Mouse (Mus musculus) gastrocnemius, adult 18-20 months (tissue): Measurements from ENCODE around the gene Hist1h3e. TPM values are rescaled to one million over a fixed set of nuclear protein-coding genes. Genes with fewer than 3 reads are reported as not detected.
"Not testable (repeated sequence)": the region's sequence is repeated elsewhere in the genome, so short reads cannot be mapped to it uniquely, and the experiment has no call there.

Experiments
- DNase-seq: peaks from one replicate; pipeline ENCODE4 v3.0.0; 2021; ENCODE audit warnings: low spot score
- total RNA-seq, 2 experiments: library from RNA; stranded (reverse); gene quantifications; 2 replicates each; pipeline ENCODE4 v1.2.3; 2021

Gene Hist1h3e
- total RNA-seq, 2 experiments from 2014 or later = 11.6 to 12.3 TPM

DNA sequence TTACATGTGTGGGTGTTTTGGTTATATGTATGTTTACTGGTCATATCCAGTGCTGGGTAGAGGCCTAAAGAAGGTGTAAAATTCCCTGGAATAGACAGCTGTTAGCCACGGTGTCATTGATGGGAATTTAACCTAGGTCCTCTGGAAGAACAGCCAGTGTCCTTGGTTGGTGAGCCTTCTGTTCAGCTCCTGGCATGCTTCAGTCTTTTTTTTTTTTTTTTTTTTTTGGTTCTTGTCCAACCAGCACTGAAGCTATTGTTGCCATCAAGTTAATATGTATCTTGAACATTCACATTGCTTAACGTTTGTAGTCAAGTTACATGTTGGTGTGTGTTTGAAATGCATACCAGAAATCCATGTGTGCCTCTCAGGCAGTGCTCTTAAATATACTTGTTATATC, 2.3 kb upstream of the Hist1h3e start:
- no peak for DNase-seq

DNA sequence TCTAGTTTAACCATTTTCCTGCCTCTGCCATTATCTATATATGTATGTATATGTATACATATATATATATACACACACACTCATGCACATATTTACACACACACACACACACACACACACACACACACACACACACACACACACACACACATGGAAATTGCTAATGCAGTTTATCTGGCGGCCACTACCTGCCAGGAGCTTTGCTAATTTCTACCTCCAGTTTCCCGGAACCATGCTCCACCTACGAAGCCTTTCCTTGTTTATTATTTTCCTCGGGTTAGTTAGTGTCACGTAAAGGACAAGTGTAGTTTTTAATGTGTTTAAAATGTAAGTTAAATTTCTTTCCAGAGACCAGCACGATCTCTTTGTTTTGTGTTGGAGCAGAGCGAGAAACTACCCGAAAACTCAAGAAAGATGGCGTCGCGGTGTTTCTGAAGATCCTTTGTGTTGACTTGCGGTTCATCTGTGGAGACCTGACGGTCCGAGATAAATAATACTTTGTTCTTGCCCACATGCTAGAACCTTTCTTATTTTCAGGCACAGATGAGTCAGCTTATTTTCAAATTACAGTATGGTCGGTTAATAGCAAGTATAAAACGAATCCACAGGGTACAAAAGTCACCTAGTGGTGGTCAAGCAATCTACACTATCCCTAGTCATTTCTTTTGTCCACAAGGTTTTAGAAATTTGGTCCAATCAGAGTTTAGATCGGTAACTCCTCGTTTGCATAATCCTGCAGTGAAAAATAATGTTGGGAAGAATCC, 712 bp upstream of the Hist1h3e start:
- DNase-seq = peak; percentile 25

DNA sequence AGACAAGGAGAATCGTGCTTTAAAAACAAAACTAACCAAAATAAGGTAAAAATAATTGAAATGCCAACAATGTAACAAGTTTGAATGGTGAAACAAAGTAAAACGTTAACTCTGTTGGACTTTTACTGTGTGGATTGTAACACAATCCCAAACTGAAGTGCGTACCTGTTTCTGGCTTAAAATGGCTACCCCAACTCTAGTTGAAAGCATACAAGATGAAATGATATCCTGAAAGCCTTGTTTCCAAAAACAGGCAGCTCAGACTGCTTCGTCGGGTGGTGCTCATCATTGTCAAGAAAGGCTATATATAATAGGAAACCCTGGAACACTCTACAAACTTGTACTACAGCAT, 662 bp downstream of the Hist1h3e start:
- DNase-seq = not testable (repeated sequence)

DNA sequence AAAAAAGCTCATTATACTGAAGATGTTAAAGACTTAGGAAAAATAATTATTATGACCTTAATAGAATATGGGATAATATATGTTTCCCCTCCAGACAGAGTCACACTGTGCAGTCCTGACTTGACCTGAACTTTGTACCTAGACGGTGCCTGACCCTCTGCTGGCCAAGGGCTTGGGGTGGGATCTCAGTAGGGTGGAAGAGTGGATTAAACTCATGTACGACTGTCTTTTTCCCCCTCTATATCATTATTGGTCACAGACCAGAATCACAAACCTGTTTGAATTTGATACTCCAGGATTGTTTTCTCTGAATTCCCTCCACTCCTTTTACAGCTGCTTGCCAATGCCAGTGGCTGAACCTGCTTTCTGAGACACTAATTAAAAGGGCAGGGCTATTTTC, 1.5 kb downstream of the Hist1h3e start:
- not testable (repeated sequence) for DNase-seq

DNA sequence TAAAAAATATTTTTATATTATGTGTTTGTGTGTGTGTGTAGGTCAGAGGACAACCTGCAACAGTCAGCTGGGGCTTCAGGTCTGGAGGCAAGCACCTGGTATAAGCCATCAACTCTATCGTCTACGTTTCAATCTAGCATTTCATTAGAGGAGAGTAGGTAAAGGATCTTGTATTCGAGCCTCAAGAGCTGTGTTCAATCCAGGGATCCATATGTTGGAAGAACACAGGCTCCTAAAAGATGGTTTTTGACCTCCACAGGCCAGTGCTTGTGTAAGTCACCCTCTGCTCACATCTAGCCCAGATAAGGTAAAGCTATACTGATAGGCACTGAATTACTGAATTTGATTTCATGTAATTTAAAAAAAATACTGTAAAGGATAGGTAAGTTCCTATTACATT, 5.3 kb downstream of the Hist1h3e start:
- no peak for DNase-seq

DNA sequence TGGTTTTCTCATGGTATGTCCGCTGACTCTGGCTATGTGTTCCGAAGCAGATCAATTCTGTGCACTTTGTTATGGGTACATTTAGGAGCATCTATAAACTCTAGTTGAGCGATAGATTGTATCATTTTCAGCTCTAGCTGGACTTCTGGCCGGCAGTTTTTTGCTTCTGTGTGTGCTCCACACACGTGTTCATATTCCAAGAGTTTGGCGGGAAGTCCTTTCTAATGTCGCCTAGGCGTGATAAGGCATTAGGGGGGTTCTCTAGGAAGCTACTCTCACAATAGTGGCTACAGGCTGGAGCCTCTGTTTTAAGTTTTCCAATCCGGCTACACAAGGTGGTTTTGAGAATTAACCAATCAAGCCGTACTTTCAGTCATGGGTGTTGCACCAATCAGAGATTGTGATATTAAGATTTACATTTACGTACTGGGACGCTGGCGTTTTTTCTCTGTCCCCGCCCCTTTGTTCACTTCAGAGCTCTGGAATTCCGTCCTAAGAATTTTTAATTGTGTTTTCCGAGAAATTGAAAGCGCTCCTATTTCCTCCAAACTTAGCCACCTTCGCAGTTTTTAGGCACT, 6.2 kb downstream of the Hist1h3e start:
- DNase-seq = peak; percentile 62

DNA sequence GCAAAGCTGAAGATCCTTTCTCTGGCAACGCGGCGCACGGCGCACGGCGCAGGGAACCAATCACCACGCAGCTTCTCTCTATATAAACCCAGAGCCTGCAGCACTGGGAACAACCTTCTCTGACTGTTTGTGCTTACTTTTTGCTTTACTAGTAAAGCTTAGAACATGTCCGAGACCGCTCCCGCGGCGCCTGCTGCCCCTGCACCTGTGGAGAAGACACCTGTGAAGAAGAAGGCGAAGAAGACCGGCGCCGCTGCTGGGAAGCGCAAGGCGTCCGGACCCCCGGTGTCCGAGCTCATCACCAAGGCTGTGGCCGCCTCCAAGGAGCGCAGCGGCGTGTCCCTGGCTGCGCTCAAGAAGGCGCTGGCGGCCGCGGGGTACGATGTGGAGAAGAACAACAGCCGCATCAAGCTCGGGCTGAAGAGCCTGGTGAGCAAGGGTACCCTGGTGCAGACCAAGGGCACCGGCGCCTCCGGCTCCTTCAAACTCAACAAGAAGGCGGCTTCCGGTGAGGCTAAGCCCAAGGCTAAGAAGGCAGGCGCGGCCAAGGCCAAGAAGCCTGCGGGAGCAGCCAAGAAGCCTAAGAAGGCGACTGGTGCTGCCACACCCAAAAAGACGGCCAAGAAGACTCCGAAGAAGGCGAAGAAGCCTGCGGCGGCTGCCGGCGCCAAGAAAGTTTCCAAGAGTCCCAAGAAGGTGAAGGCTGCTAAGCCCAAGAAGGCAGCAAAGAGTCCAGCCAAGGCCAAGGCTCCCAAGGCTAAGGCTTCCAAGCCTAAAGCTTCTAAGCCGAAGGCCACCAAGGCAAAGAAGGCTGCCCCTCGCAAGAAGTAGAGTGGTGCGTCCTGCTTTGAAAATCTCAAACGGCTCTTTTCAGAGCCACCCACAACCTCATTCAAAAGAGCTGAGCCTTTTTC, 7.0 kb downstream of the Hist1h3e start:
- DNase-seq = peak; percentile 50

DNA sequence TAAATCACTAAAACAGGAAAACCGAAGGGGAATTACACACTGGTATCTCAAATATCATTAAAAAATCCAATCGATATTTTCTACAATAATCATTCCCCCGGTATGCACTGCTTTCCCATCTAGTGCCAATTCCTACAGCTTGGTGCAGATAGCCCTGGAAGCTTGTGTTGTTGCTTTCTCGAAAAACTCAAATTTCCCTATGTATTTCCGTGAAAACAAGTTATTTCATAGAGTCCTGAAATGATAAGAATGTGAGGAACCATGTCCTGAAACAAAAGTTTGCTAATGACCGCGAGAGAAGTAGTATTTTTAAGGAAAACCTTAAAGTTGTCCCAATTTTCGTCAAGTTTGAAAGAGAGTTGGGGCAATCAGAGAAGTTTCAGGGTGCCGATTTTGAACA, 7.8 kb downstream of the Hist1h3e start:
- DNase-seq = no peak

DNA sequence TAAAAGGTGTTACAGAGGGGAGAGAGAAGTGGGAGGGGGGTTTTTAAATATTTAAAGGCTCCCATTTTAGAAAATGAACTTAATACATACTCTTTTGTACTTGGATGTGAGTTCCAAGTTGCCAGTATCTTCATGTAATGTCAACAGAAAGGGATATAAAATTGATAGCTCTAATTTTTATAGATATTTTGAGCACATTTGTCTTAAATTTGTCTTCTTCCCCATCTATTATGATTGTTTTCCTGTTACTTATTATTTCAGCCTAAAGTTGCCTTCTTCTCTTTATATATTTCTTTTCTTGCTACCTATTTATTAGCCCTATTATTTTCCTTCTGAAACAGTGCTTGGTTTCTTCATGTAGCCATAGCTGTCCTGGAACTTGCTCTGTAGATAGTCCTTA, 9.2 kb downstream of the Hist1h3e start, which contains the start of gene Hist1h1d:
Gene Hist1h1d, plus strand, starts transcription at position 301 of the 400 bp plus-strand sequence.
- DNase-seq = no peak

DNA sequence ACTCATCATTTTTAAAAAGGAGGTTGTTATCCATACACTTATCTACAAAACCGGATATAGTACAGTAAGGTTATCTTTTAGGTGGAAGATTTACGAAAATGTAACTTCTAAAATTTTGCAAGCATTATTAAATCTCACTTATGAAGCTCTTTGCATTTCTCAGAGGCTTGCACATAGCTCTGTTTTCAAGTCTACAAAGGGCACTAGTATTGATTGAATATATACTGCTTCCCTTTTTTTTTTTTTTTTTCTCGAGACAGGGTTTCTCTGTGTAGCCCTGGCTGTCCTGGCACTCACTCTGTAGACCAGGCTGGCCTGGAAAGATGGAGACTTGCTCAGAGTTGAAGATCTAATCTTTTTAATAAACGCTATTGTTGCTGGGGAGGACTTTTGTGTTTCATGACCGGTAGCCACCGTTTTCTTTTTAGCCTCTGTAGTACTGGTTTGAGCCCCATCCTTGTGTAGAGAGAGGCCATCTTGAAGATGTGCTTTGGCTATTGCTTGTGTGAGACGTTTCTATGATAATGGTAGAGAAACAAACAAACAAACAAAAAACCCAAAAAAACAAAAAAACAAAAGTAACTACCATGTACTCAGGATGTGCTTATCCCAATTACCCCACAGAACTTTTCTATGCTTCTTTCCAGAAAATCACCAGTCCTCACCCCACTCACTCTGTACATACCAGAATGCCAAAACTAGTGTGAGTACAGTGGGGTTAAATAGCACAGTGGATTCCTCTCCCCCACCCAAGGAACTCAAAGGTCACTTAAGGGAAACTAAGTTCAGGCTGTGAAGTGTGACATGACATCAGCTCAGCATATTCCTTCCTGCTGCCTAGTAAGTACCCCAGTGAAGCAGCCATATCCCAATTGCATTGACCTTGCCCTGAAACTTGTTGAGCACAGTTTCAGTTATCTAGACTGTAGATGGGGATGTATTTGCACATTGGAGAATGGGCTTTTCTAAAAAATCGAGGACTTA, 9.9 kb downstream of the Hist1h3e start:
- no peak for DNase-seq

DNA sequence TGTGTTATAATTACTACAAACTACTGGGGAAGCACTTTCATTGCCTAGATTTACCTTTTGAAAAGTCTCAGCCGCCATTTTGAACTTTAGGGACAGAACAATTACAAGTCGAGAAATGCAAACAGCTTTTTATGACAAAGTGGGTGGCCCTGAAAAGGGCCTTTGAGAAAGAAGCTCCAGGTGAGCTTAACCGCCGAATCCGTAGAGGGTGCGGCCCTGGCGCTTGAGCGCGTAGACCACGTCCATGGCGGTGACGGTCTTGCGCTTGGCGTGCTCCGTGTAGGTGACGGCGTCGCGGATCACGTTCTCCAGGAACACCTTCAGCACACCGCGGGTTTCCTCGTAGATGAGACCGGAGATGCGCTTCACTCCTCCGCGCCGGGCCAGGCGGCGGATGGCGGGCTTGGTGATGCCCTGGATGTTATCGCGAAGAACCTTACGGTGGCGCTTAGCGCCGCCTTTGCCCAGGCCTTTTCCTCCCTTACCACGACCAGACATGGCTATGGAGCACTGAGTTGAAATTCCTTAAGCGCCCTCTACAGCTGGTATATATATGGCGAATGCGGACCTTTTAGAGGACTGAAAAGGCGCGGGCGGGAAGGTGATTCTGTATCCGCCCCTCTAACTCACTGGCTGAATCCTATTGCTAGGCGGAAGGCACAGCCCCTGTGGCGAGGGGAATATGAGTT, 10.9 kb downstream of the Hist1h3e start, which contains the start of gene Hist1h4f:
Gene Hist1h4f, minus strand, starts transcription at position 503 of the 689 bp plus-strand sequence.
- DNase-seq = peak; percentile 78

DNA sequence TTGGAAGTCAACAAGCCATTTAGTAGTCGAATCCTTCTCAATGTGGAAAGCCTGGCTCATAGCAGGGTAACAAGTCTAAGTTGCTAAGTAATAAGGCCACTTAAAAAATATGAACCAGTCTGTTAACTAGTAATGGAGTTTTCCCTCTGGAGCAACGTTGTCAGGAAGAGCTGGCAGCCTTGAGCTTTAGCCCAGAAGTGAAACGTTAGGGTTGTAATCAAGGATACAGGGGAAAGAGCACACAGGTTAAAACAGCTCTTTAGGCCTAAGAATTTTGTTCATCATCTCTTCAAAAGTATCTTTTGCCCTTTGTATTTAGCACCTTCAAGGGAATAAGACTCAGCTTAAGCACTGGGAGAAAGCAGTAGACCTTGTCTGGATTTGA, 11.4 kb downstream of the Hist1h3e start:
- DNase-seq = no peak

DNA sequence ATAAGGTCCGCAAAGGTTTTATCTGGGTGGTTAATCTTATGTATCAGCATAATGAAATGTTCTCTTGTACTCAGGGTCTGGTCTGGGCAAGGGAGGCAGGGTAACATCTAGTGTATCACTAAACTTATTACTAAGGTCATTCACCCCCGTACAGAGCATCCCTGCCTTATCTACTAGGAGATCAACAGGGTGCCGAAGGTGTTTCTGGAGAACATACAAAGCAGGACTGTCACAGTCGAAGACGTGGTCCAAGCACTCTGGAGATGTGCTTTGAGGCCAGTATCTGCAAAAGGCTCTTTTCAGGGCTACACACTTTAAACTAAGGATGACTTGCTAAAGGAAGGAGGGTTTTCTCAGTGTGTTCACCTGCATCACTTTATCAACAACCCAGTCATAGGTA, 15.5 kb downstream of the Hist1h3e start:
- DNase-seq = no peak

DNA sequence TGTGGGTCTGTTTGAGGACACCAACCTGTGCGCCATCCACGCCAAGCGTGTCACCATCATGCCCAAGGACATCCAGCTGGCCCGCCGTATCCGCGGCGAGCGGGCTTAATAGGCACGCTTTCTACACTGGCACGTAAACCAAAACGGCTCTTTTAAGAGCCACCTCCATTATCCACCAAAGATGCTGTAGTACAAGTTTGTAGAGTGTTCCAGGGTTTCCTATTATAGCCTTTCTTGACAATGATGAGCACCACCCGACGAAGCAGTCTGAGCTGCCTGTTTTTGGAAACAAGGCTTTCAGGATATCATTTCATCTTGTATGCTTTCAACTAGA, 17.4 kb downstream of the Hist1h3e start:
- DNase-seq = not testable (repeated sequence)

DNA sequence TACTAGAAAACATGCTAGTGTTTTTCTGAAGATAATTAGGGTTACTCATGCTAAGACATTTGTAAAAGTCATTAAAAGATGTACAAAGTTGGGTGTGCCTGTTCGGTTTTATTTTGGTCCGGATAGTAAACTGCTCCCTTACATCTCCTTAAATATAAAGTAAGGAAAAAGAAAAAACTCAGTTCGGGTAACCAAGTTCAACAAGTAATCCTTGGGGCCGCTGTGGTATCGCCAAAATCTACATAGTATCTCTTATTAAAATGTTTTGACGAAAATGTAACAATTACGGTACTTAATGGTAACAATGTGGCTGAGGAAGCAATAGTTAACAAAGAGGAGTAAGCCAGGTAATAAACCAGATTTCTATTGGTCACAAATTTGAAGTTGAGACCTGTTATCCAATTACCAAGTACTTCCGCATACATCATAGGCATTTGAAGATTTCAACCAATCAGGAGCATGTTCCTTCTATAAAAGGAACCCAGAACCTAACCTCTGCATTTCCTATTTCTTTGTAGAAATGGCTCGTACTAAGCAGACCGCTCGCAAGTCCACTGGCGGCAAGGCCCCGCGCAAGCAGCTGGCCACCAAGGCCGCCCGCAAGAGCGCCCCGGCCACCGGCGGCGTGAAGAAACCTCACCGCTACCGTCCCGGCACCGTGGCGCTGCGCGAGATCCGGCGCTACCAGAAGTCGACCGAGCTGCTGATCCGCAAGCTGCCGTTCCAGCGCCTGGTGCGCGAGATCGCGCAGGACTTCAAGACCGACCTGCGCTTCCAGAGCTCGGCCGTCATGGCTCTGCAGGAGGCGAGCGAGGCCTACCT, 18.0 kb downstream of the Hist1h3e start, which contains the start of gene Hist1h3f:
Gene Hist1h3f, plus strand, starts transcription at position 88 of the 822 bp plus-strand sequence.
- peak; percentile 80 for DNase-seq

DNA sequence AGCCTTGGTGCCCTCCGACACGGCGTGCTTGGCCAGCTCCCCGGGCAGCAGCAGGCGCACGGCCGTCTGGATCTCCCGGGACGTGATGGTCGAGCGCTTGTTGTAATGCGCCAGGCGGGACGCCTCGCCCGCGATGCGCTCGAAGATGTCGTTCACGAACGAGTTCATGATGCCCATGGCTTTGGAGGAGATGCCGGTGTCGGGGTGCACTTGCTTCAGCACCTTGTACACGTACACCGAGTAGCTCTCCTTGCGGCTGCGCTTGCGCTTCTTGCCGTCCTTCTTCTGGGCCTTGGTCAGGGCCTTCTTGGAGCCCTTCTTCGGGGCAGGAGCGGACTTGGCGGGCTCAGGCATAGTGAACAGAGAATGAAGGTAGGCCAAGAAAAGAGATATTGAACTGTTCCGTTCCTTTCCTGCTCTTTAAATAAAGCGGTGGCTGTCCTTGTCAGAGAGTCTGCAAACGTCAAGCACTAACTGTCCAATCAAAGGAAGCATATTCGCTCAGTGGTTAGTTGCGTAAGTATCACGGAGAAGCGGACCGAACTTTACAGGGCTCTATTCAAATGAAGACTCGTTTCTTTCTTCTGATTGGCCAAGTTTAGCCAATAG, 19.1 kb downstream of the Hist1h3e start, which contains the start of gene Hist1h2bh:
Gene Hist1h2bh, minus strand, starts transcription at position 394 of the 609 bp plus-strand sequence.
- DNase-seq = peak; percentile 75

DNA sequence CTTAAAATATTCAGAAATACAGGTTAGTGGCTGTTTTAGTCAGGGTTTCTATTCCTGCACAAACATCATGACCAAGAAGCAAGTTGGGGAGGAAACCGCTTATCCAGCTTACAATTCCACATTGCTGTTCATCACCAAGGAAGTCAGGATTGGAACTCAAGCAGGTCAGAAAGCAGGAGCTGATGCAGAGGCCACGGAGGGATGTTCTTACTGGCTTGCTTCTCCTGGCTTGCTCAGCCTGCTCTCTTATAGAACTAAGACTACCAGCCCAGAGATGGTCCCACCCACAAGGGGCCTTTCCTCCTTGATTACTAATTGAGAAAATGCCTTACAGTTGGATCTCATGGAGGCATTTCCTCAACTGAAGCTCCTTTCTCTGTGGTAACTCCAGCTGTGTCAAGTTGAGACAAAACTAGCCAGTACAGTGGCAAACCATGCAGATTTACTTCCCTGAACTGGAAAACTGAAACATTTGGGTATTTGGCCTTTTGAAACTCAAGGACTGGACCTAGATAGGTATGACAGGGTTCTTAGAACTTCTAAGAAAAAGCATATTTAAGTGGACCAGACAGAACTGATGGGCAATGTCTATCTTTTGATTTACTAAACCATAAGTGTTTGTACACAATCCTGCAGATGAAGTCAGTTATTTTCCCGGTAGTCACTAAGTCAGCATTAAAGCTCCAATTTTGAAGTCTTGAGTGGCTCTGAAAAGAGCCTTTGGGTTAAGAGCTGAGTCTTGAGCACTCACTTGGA, 19.8 kb downstream of the Hist1h3e start:
- DNase-seq = not testable (repeated sequence)

DNA sequence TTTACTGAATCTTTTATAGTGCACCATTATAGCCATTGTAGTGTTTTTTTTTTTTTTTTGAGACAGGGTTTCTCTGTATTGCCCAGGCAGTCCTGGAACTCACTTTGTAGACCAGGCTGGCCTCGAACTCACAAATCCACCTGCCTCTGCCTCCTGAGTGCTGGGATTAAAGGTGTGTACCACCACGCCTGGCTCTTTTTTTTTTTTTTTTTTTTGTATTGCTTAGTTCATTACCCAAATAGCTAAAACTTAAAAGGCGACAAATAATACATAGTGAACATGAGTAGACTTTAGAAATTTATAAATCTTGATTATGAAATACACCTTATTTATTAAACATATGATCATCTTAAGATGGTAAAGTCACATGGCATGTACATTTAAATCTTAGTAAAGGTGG, 20.7 kb downstream of the Hist1h3e start:
- DNase-seq = no peak
